Mouse (Mus musculus) bone marrow macrophage, adult 2 months (primary cell): Measurements from ENCODE around the gene Rasl11b.

ENCODE experiments used
- CTCF ChIP-seq: IDR thresholded peaks from 2 replicates; pipeline ENCODE4 v1.5.1; 2012; ENCODE audit warnings: low read depth, mild to moderate bottlenecking, low read length, moderate library complexity
- POLR2A ChIP-seq: IDR thresholded peaks from 2 replicates; pipeline ENCODE4 v1.6.1; 2012; ENCODE audit warnings: mild to moderate bottlenecking, low read depth, low read length, borderline replicate concordance

DNA sequence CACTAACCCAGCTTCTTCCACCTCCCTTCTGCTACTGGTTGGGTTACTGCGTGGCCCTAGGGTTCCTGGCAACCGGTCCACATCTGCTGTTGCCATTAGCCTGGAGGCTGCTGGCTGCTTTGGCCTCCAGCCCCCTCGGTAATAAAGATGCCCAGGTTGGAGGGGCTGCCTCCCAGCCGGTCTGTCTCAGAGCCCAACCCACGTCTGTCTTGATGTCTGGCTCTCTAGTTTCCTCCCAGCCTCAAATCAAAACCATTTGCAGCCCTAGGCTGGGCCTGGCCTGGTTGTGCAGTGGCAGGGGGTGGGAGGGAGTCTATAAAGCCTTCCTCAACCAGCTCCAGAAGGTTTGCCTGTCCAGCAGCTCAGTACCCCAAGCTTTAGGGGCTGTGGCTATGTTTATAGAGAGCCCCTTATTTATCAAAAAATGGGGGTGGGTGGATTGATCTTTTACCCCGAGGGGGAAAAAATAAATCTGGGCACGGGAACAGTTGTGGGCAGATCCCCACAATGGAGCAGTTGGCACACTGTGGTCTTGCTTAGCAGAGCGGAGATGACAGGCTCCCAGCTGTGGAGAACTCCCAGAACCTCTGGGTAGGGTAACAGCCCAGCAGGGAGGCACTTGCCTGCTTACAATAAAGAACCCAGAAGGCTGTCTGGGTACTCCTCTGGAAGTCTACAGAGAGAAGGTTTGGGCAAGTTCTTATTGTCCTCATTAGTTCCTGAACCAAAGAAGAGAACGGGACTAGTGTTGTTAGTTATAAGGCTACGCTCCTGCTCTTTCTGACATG, 6.7 kb downstream of the Rasl11b start:
- TF ChIP-seq CTCF (no peak), POLR2A (no peak)
